Mouse (Mus musculus): Measurements from ENCODE around the gene Slc36a1. TPM values are rescaled to one million over a fixed set of nuclear protein-coding genes. Genes with fewer than 3 reads are reported as not detected.
A peak's percentile ranks its signal among the peaks of the same experiment; 100 is the strongest.

Slc36a1 gene
- polyA plus RNA-seq, 1 experiment from 2014 or later, result 1.8 TPM

GRCm38 (mm10) chr11:55183124-55183523, 21.0 kb upstream of the Slc36a1 start:
- H3K27ac ChIP-seq, result peak overlapping the region; percentile 70; the same call in 1 of the 2 replicates
- no peak for DNase-seq
- ATAC-seq (ENCODE audit: low read depth), result peak; percentile 61
- WGBS (ENCODE audit: insufficient replicate concordance), result 52% methylated on average over 7 of the region's 7 CpGs
- no peak overlapping the region for H3K9ac ChIP-seq
- peaks cover 21% of the 10 kb centered on the region for H3K4me1 ChIP-seq (replicated peaks)
- H3K27me3 ChIP-seq, result no peaks in the 10 kb centered on the region
- H3K36me3 ChIP-seq, result no peaks in the 10 kb centered on the region
- peak overlapping the region; percentile 46; the same call in 1 of the 2 replicates for H3K4me2 ChIP-seq
- no peak overlapping the region for H3K4me3 ChIP-seq (replicated peaks)
- no peaks in the 10 kb centered on the region for H3K9me3 ChIP-seq (replicated peaks)

DNA sequence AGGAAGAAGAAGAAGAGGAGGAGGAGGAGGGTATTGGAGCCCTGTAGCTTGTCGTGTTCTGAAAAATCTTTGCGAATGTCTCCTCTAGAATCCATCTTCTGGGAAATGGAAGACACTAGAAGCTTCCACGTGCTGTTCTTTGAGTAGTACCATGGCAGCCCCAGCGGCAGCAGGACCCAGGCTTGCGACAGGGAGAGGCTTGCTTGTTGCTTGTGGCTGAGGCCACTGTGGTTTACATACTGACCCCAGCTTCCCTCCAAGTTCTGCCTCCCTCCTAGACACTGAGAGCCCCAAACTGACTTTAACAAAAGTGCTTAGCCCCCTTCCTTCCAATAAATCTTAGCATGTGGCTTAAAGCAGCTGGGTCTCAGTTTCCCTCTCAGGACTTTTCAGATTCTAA, 19.9 kb upstream of the Slc36a1 start:
- Histone ChIP-seq H3K9ac (0 out of 2 replicates have a peak overlapping the region, but pooled peaks have one; percentile 17), H3K4me1 (replicated peaks) (peaks cover 16% of the 10 kb centered on the region), H3K4me3 (replicated peaks) (peak overlapping the region; percentile 38), H3K9me3 (replicated peaks) (no peaks in the 10 kb centered on the region), H3K36me3 (no peaks in the 10 kb centered on the region), H3K27me3 (no peaks in the 10 kb centered on the region), H3K4me2 (peak overlapping the region; percentile 46), H3K27ac (no peak overlapping the region)
- DNase-seq, result no peak
- ATAC-seq (ENCODE audit: low read depth), result no peak
- WGBS (ENCODE audit: insufficient replicate concordance), result 46% methylated on average over 5 of the region's 5 CpGs

DNA sequence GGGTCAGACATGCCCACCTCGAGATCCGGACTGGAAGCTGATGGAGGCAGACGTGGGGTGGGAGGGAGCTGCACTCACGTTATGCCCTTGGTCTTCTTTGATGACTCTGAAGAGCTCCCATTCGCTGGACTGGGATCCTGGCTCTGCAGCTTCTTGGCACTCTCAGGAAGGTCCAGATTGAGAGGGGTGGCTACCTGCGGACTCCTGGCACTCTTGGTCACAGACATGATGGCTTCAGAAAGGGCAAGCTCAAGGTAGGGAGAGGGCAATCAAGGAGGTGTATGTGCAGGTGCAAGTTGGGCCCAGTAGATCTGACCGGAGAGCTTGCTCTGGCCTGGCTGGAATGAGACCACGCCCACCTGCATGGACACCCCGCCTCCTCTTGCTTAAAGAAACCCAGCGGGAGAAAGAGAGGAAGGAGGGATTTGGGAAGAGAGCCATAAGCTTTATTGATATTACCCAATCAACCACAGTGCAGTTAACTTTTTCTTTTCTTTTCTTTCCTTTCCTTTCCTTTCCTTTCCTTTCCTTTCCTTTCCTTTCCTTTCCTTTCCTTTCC, 19.3 kb upstream of the Slc36a1 start, which contains the start of gene Slc36a2:
Gene Slc36a2, minus strand, starts transcription at position 345 of the 559 bp plus-strand sequence.
- DNase-seq, result no peak
- peak within 1 kb of the TSS; percentile 46 for H3K4me2 ChIP-seq

GRCm38 (mm10) chr11:55187292-55187691, 16.9 kb upstream of the Slc36a1 start:
- Histone ChIP-seq H3K9me3 (replicated peaks) (no peaks in the 10 kb centered on the region), H3K36me3 (no peaks in the 10 kb centered on the region), H3K27me3 (no peaks in the 10 kb centered on the region), H3K9ac (no peak overlapping the region), H3K4me1 (replicated peaks) (peaks cover 7% of the 10 kb centered on the region), H3K4me2 (no peak overlapping the region), H3K4me3 (replicated peaks) (no peak overlapping the region), H3K27ac (no peak overlapping the region)
- ATAC-seq (ENCODE audit: low read depth) (no peak), DNase-seq (no peak)
- WGBS (ENCODE audit: insufficient replicate concordance), result 46% methylated on average over 4 of the region's 4 CpGs

More for the DNA sequence above, 19.3 kb upstream of the Slc36a1 start, which contains the start of gene Slc36a2:
- H3K27ac ChIP-seq, result no peak within 1 kb of the TSS
- ATAC-seq (ENCODE audit: low read depth), result peak; percentile 18; the same call in 1 of the 2 replicates
- WGBS (ENCODE audit: insufficient replicate concordance), result 38% methylated on average over 10 of the region's 10 CpGs
- H3K9me3 ChIP-seq (replicated peaks), result no peaks in the 10 kb centered on the region
- no peaks in the 10 kb centered on the region for H3K27me3 ChIP-seq
- 0 out of 2 replicates have a peak within 1 kb of the TSS, but pooled peaks have one; percentile 17 for H3K9ac ChIP-seq
- H3K4me1 ChIP-seq (replicated peaks), result peaks cover 12% of the 10 kb centered on the region
- H3K36me3 ChIP-seq, result no peaks in the 10 kb centered on the region
- H3K4me3 ChIP-seq (replicated peaks), result peak within 1 kb of the TSS; percentile 38

- H3K9me3 ChIP-seq (replicated peaks), result no peaks in the 10 kb centered on the region
- peaks cover 7% of the 10 kb centered on the region for H3K4me1 ChIP-seq (replicated peaks)
- no peaks in the 10 kb centered on the region for H3K27me3 ChIP-seq
- ATAC-seq (ENCODE audit: low read depth) (no peak), DNase-seq (no peak)
- H3K4me2 ChIP-seq, result no peak overlapping the region
- no peak overlapping the region for H3K27ac ChIP-seq
- no peaks in the 10 kb centered on the region for H3K36me3 ChIP-seq
- 70% methylated on average over 6 of the region's 6 CpGs for WGBS (ENCODE audit: insufficient replicate concordance)
- H3K4me3 ChIP-seq (replicated peaks), result no peak overlapping the region
- no peak overlapping the region for H3K9ac ChIP-seq
These were observed 16.4 kb upstream of the Slc36a1 start for GRCm38 (mm10) chr11:55187777-55188176.

DNA sequence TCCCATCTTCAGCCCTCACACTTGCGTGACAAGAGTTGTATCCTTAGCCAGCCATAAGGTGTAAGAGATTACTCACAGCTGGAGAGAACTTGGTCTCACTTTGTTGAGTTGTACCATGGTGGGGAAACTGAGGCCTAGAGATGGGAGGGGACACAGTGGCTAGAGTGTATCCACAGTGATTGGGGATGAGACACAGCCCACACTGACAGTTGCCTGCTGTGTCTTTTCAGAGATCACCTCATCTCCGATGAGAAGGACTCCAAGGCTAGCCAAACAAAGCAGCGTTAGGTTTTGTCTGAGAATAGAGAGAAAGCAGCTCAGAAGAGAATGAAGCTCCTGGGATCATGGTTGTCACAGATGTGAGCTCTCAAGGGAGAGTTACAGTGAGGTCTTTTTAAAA, 13.9 kb upstream of the Slc36a1 start:
- ATAC-seq (ENCODE audit: low read depth) (no peak), DNase-seq (no peak)
- no peak overlapping the region for H3K27ac ChIP-seq
- H3K36me3 ChIP-seq, result no peaks in the 10 kb centered on the region
- no peaks in the 10 kb centered on the region for H3K4me1 ChIP-seq (replicated peaks)
- 57% methylated on average over 3 of the region's 3 CpGs for WGBS (ENCODE audit: insufficient replicate concordance)
- no peak overlapping the region for H3K4me3 ChIP-seq (replicated peaks)
- H3K27me3 ChIP-seq, result no peaks in the 10 kb centered on the region
- H3K9ac ChIP-seq, result no peak overlapping the region
- no peaks in the 10 kb centered on the region for H3K9me3 ChIP-seq (replicated peaks)
- no peak overlapping the region for H3K4me2 ChIP-seq

GRCm38 (mm10) chr11:55197086-55197485, 7.1 kb upstream of the Slc36a1 start:
- no peak overlapping the region for H3K9ac ChIP-seq
- no peaks in the 10 kb centered on the region for H3K9me3 ChIP-seq (replicated peaks)
- 27% methylated on average over 6 of the region's 6 CpGs for WGBS (ENCODE audit: insufficient replicate concordance)
- no peak for ATAC-seq (ENCODE audit: low read depth)
- H3K4me3 ChIP-seq (replicated peaks), result no peak overlapping the region
- no peak overlapping the region for H3K4me2 ChIP-seq
- no peak for DNase-seq
- no peaks in the 10 kb centered on the region for H3K27me3 ChIP-seq
- H3K36me3 ChIP-seq, result no peaks in the 10 kb centered on the region
- 0 out of 2 replicates have a peak overlapping the region, but pooled peaks have one; percentile 1 for H3K27ac ChIP-seq
- no peaks in the 10 kb centered on the region; the same call in 1 of the 2 replicates for H3K4me1 ChIP-seq (replicated peaks)

- DNase-seq, result no peak
- ATAC-seq (ENCODE audit: low read depth), result no peak; the same call in 1 of the 2 replicates
- no peaks in the 10 kb centered on the region for H3K9me3 ChIP-seq (replicated peaks)
- 0 out of 2 replicates have a peak overlapping the region, but pooled peaks have one; percentile 1 for H3K27ac ChIP-seq
- no peak overlapping the region for H3K4me3 ChIP-seq (replicated peaks)
- H3K9ac ChIP-seq, result no peak overlapping the region
- no peaks in the 10 kb centered on the region; the same call in 1 of the 2 replicates for H3K4me1 ChIP-seq (replicated peaks)
- H3K27me3 ChIP-seq, result no peaks in the 10 kb centered on the region
- no peak overlapping the region for H3K4me2 ChIP-seq
- 8% methylated on average over 8 of the region's 8 CpGs for WGBS (ENCODE audit: insufficient replicate concordance)
- no peaks in the 10 kb centered on the region for H3K36me3 ChIP-seq
These were observed 6.2 kb upstream of the Slc36a1 start for GRCm38 (mm10) chr11:55197740-55198510.

- 0 out of 2 replicates have a peak, but pooled peaks cover 3% of the 10 kb centered on the region for H3K36me3 ChIP-seq
- ATAC-seq (ENCODE audit: low read depth) (peak; percentile 54), DNase-seq (no peak)
- peak overlapping the region; percentile 84 for H3K9ac ChIP-seq
- H3K9me3 ChIP-seq (replicated peaks), result no peaks in the 10 kb centered on the region
- peaks cover 29% of the 10 kb centered on the region for H3K4me1 ChIP-seq (replicated peaks)
- 1% methylated on average over 17 of the region's 17 CpGs for WGBS (ENCODE audit: insufficient replicate concordance)
- peak overlapping the region; percentile 91 for H3K4me2 ChIP-seq
- peak overlapping the region; percentile 87 for H3K4me3 ChIP-seq (replicated peaks)
- no peak overlapping the region for H3K27ac ChIP-seq
- H3K27me3 ChIP-seq, result no peaks in the 10 kb centered on the region
These were observed 452 bp downstream of the Slc36a1 start for GRCm38 (mm10) chr11:55204602-55205001.

DNA sequence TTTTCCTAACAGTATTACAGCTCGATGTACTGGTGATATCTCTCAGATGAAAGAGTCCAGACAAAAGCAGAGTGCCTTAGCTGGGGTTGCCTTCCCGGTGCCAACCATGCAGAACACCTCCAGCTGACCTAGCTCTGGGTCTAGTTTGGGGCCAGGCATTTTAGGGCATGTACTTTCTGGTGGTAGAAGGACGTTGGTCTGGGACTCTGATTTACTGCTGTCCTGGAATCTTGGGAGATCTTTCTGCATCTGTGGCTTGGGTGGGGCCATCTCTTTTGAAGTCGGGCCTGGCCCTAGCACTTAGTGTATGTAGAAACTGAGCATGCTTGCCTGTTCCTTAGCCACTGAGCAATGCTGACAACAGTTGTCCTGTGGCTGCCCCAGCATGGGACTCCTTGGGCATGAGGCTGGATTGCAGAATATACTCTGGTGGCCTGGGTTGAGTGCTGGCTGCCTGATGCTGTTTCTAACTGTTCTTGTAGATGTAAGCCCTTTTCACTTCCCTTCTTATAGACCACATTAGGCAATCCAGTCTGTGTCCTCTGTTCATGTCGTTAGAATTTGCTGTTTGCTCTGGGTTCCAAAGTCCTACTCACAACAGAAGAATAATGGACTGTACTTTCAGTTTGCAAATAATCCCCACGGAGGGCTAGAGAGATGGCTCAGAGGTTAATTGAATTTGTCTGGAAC, 4.0 kb downstream of the Slc36a1 start:
- H3K27ac ChIP-seq, result peak overlapping the region; percentile 76
- no peaks in the 10 kb centered on the region for H3K27me3 ChIP-seq
- no peak overlapping the region for H3K4me3 ChIP-seq (replicated peaks)
- WGBS (ENCODE audit: insufficient replicate concordance), result 47% methylated on average over 6 of the region's 6 CpGs
- DNase-seq (no peak), ATAC-seq (ENCODE audit: low read depth) (peak; percentile 13; the same call in 1 of the 2 replicates)
- peaks cover 55% of the 10 kb centered on the region for H3K4me1 ChIP-seq (replicated peaks)
- H3K9me3 ChIP-seq (replicated peaks), result no peaks in the 10 kb centered on the region
- 0 out of 2 replicates have a peak, but pooled peaks cover 3% of the 10 kb centered on the region for H3K36me3 ChIP-seq
- H3K9ac ChIP-seq, result no peak overlapping the region
- peak overlapping the region; percentile 38 for H3K4me2 ChIP-seq

DNA sequence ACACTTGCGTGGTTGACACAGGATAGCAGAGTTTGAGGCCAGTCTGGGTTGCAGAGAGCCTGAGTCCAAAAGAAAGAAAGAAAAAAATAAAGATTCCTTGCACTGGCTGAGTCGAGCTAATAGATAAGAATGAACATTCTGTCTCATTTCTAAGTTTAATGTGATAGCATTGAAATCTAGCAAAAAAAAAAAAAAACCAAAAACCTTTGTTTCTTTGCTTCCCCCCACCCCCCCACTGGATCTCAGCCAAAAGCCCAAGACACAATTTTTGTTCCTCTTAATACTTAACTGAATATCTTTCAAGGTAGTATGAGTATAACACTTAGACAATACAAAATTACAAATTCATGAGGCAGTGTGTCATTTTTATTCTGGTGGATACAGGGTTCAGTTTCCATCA, 4.9 kb downstream of the Slc36a1 start:
- peak overlapping the region; percentile 38; the same call in 1 of the 2 replicates for H3K4me2 ChIP-seq
- no peak for DNase-seq
- 39% methylated on average over 2 of the region's 2 CpGs for WGBS (ENCODE audit: insufficient replicate concordance)

More for the DNA sequence above, 4.9 kb downstream of the Slc36a1 start:
- Histone ChIP-seq H3K27me3 (no peaks in the 10 kb centered on the region), H3K9ac (no peak overlapping the region), H3K4me3 (replicated peaks) (no peak overlapping the region), H3K9me3 (replicated peaks) (no peaks in the 10 kb centered on the region), H3K36me3 (peaks cover 6% of the 10 kb centered on the region; the same call in 1 of the 2 replicates), H3K4me1 (replicated peaks) (peaks cover 64% of the 10 kb centered on the region), H3K27ac (peak overlapping the region; percentile 76)
- no peak for ATAC-seq (ENCODE audit: low read depth)
